ENCODE assay signal across 10 mouse cellular contexts in genomic region chr14:16196518-16196917, GRCm38 (mm10). TPM values are rescaled to one million over a fixed set of nuclear protein-coding genes. Genes with fewer than 3 reads are reported as not detected.
DNase-seq lines count a peak whose midpoint lies in the region; ATAC-seq and TF ChIP-seq lines count a peak whose summit lies in the region.
"Had no signal": no experiment of that assay in that cellular context is flagged by ENCODE, and none has a peak within 500 bp of the region (broad histone marks: within the 10 kb centered on the region; RNA-seq: fewer than 3 reads in every experiment).

No protein-coding gene starts in this region.

- DNase-seq in forebrain, postnatal 0 days = peak; percentile 79
- DNase-seq in lung, embryonic 14.5 days = peak; percentile 75
- DNase-seq in lung, adult 2 months = no peak
- peak; percentile 56 for DNase-seq in NIH3T3 (ENCODE audit: low read depth)
- no peak for DNase-seq in c-Kit-positive CD71-positive TER-119-positive erythroid progenitor cells, embryonic 14.5 days (ENCODE audit: low spot score)
- no peak for DNase-seq in gastrocnemius, postnatal 4 days (ENCODE audit: low spot score in 2 of 2)

- 52% methylated on average over 4 of the region's 4 CpGs for WGBS in forebrain, postnatal 0 days
- 56% methylated on average over 4 of the region's 4 CpGs for WGBS in forebrain, embryonic 16.5 days
- WGBS in lung, embryonic 14.5 days = 39% methylated on average over 4 of the region's 4 CpGs
- WGBS in lung, adult 2 months = 47% methylated on average over 4 of the region's 4 CpGs

- no peak overlapping the region for H3K9ac ChIP-seq in forebrain, postnatal 0 days
- no peak overlapping the region for H3K9ac ChIP-seq in forebrain, embryonic 16.5 days (replicated peaks; ENCODE audit: low read depth, low read length)
- no peak overlapping the region for H3K9ac ChIP-seq in lung, embryonic 14.5 days
- H3K9ac ChIP-seq: midbrain, embryonic 12.5 days had no signal

- no peaks in the 10 kb centered on the region for H3K36me3 ChIP-seq in forebrain, postnatal 0 days (ENCODE audit: insufficient read depth)
- H3K36me3 ChIP-seq in forebrain, embryonic 16.5 days (ENCODE audit: control insufficient read depth, insufficient read depth) = no peaks in the 10 kb centered on the region
- no peaks in the 10 kb centered on the region for H3K36me3 ChIP-seq in lung, embryonic 14.5 days (ENCODE audit: insufficient read depth)
- H3K36me3 ChIP-seq: midbrain, embryonic 12.5 days had no signal

- H3K4me3 ChIP-seq in forebrain, postnatal 0 days (ENCODE audit: low read depth, low read length) = no peak overlapping the region
- no peak overlapping the region for H3K4me3 ChIP-seq in forebrain, embryonic 16.5 days (replicated peaks; ENCODE audit: low read length)
- H3K4me3 ChIP-seq in lung, embryonic 14.5 days (ENCODE audit: low read depth, low read length) = no peak overlapping the region
- no peak overlapping the region for H3K4me3 ChIP-seq in lung, adult 2 months (replicated peaks; ENCODE audit: extremely low read depth, low read depth, low read length)
- H3K4me3 ChIP-seq: erythroblast, embryonic 14.5 days; midbrain, embryonic 12.5 days had no signal

- TF ChIP-seq CTCF in forebrain, postnatal 0 days (IDR thresholded peaks at IDR 0.05; ENCODE audit: low read depth) = peak; percentile 66
- TF ChIP-seq CTCF in lung, embryonic 14.5 days (IDR thresholded peaks at IDR 0.05; ENCODE audit: low read depth) = peak; percentile 51
- TF ChIP-seq CTCF in lung, adult 2 months (IDR thresholded peaks at IDR 0.05; ENCODE audit: insufficient read depth, low read length) = no peak

- peaks cover 12% of the 10 kb centered on the region; the same call in 1 of the 2 replicates for H3K4me1 ChIP-seq in forebrain, postnatal 0 days (ENCODE audit: insufficient read depth)
- H3K4me1 ChIP-seq in forebrain, embryonic 16.5 days (replicated peaks; ENCODE audit: control insufficient read depth, insufficient read depth, low read length) = peaks cover 12% of the 10 kb centered on the region
- H3K4me1 ChIP-seq in lung, embryonic 14.5 days (ENCODE audit: insufficient read depth) = no peaks in the 10 kb centered on the region
- no peaks in the 10 kb centered on the region for H3K4me1 ChIP-seq in lung, adult 2 months (ENCODE audit: control insufficient read depth, insufficient read depth, low read length)

- H3K27me3 ChIP-seq in forebrain, postnatal 0 days (ENCODE audit: insufficient read depth, low read length) = no peaks in the 10 kb centered on the region
- no peaks in the 10 kb centered on the region for H3K27me3 ChIP-seq in forebrain, embryonic 16.5 days (replicated peaks; ENCODE audit: control insufficient read depth, insufficient read depth, low read length)
- no peaks in the 10 kb centered on the region for H3K27me3 ChIP-seq in lung, embryonic 14.5 days (ENCODE audit: insufficient read depth, low read length)
- H3K27me3 ChIP-seq: midbrain, embryonic 12.5 days had no signal

- TF ChIP-seq POLR2A in lung, adult 2 months (IDR thresholded peaks at IDR 0.05; ENCODE audit: borderline replicate concordance, extremely low read depth, low read depth, low read length) = no peak

- no peak overlapping the region for H3K27ac ChIP-seq in forebrain, postnatal 0 days (ENCODE audit: low read depth, low read length)
- no peak overlapping the region for H3K27ac ChIP-seq in forebrain, embryonic 16.5 days (ENCODE audit: low read length)
- H3K27ac ChIP-seq in lung, embryonic 14.5 days (ENCODE audit: low read depth) = no peak overlapping the region
- H3K27ac ChIP-seq: midbrain, embryonic 12.5 days had no signal

- no peak overlapping the region for H3K4me2 ChIP-seq in forebrain, postnatal 0 days (ENCODE audit: low read depth)
- no peak overlapping the region for H3K4me2 ChIP-seq in forebrain, embryonic 16.5 days (ENCODE audit: low read length)
- no peak overlapping the region for H3K4me2 ChIP-seq in lung, embryonic 14.5 days
- H3K4me2 ChIP-seq: midbrain, embryonic 12.5 days had no signal

- ATAC-seq in forebrain, postnatal 0 days = no peak
- no peak for ATAC-seq in forebrain, embryonic 16.5 days
- ATAC-seq in lung, embryonic 14.5 days (ENCODE audit: insufficient read depth) = no peak
- ATAC-seq in inflammation-experienced regulatory T-cells, adult 6 months = peak; percentile 73

- no peaks in the 10 kb centered on the region for H3K9me3 ChIP-seq in forebrain, postnatal 0 days (ENCODE audit: low read length)
- H3K9me3 ChIP-seq in forebrain, embryonic 16.5 days (ENCODE audit: control insufficient read depth, low read length) = no peaks in the 10 kb centered on the region
- no peaks in the 10 kb centered on the region for H3K9me3 ChIP-seq in lung, embryonic 14.5 days (ENCODE audit: low read depth, low read length)
- H3K9me3 ChIP-seq: midbrain, embryonic 12.5 days had no signal

RNA-seq across cellular contexts. Expression of gene Ngly1, which starts 52.6 kb away (rescaled TPM):
- 25.5 and 25.6 TPM in 2 replicates for total RNA-seq in forebrain, postnatal 0 days (2014; rRNA removed)
- polyA plus RNA-seq in forebrain, postnatal 0 days (2015; fragmentation: Nextera tagmentation; extraction: Ambion mirVana) = 21.2 and 22.9 TPM in 2 replicates
- polyA plus RNA-seq in forebrain, embryonic 16.5 days (2015; fragmentation: Nextera tagmentation; extraction: Ambion mirVana) = 25.2 and 28.7 TPM in 2 replicates
- polyA plus RNA-seq in lung, embryonic 14.5 days (2014; fragmentation: Nextera tagmentation; extraction: Ambion mirVana) = 29.9 and 30.4 TPM in 2 replicates
- 23.1 and 37.3 TPM in 2 replicates for polyA plus RNA-seq in lung, adult 2 months (2012; rRNA removed)
- 100 to 1,000 TPM in 1 of 3 experiments, 10 to 100 TPM in 2; 78.7 to 102 (median 93.2) TPM for polyA plus RNA-seq in inflammation-experienced regulatory T-cells, adult 6 months (2017; shearing (Covaris generic))
- total RNA-seq in gastrocnemius, postnatal 4 days (2021) = 10 to 100 TPM; 40.5 to 53.9 TPM

RNA-seq across cellular contexts. Expression of gene Oxsm, which starts 53.1 kb away (rescaled TPM):
- total RNA-seq in forebrain, postnatal 0 days (2014; rRNA removed) = 4.2 and 4.3 TPM in 2 replicates
- polyA plus RNA-seq in forebrain, postnatal 0 days (2015; fragmentation: Nextera tagmentation; extraction: Ambion mirVana) = 0.84 and 1.2 TPM in 2 replicates
- 1.7 and 2.7 TPM in 2 replicates for polyA plus RNA-seq in forebrain, embryonic 16.5 days (2015; fragmentation: Nextera tagmentation; extraction: Ambion mirVana)
- 1.6 and 2.1 TPM in 2 replicates for polyA plus RNA-seq in lung, embryonic 14.5 days (2014; fragmentation: Nextera tagmentation; extraction: Ambion mirVana)
- 3.9 and 7.3 TPM in 2 replicates for polyA plus RNA-seq in lung, adult 2 months (2012; rRNA removed)
- 1 to 10 TPM; 4.4 to 6.8 (median 5.6) TPM for polyA plus RNA-seq in inflammation-experienced regulatory T-cells, adult 6 months (2017; shearing (Covaris generic))
- total RNA-seq in gastrocnemius, postnatal 4 days (2021) = 10 to 100 TPM; 11.1 to 11.7 TPM

Comparison
In these comparisons a context has a peak if more than half of its experiments do, and no peak if none do; other contexts are left out.
1. DNase-seq: peak in forebrain, postnatal 0 days (single experiment), lung, embryonic 14.5 days (single experiment) and NIH3T3 (single experiment); none in lung, adult 2 months (single experiment), c-Kit-positive CD71-positive TER-119-positive erythroid progenitor cells, embryonic 14.5 days (single experiment) and gastrocnemius, postnatal 4 days (0 of 2).